Mouse (Mus musculus): ENCODE results near the gene Mblac1. TPM values are rescaled to one million over a fixed set of nuclear protein-coding genes. Genes with fewer than 3 reads are reported as not detected.
A peak's percentile ranks its signal among the peaks of the same experiment; 100 is the strongest.

Mblac1 gene
- polyA plus RNA-seq, 1 experiment: 5.8 TPM

DNA sequence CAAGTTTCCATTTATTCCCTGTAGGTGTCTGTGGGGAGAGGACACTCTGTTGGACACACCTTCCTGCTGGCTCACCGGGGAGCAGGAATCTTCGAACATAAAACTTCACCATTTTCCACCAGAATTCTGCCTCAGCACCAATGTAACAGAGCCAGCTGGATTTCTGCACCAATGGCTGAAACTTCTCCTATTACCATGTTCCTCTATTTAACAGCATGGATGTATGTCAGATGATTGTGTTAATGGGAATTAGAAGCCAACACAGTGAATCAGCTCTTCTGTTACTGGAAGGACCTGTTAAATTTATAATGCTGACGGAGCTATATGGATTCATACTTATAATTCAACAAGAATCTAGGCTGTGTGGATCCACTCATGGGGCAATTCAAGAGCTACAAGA is 35.4 kb downstream of the Mblac1 start:
- no peak for TF ChIP-seq POLR2A (IDR thresholded peaks at IDR 0.05; ENCODE audit: borderline replicate concordance, low read depth, low read length)
- TF ChIP-seq CTCF (IDR thresholded peaks at IDR 0.05; ENCODE audit: low read depth, low read length): no peak
- Histone ChIP-seq H3K27ac (ENCODE audit: insufficient read depth, low read depth, low read length) (peak overlapping the region; percentile 74), H3K4me3 (ENCODE audit: insufficient read depth, low read length) (no peak overlapping the region), H3K4me1 (ENCODE audit: control insufficient read depth, insufficient read depth, low read length) (peaks cover 39% of the 10 kb centered on the region)

DNA sequence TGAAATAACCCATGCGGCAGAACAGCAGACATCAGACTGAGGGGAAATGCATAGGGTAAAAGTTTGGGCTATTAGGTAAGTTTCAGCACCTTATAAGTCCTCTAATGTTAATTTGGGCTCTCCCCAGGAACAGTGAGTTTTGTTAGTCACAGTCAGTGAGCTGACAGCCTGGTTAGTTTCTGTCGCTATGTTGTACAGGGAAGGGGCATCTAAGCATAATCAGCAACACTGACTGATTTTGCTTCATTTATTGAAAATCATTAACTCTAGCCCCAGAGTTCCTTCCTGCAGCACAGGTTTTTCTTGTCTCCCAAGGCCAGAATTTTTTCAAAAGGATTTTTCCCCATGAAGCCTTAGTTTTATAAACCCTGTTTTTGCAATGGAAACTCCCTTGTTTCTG is 39.7 kb downstream of the Mblac1 start:
- Histone ChIP-seq H3K4me3 (ENCODE audit: insufficient read depth, low read length) (no peak overlapping the region), H3K27ac (ENCODE audit: insufficient read depth, low read depth, low read length) (no peak overlapping the region), H3K4me1 (ENCODE audit: control insufficient read depth, insufficient read depth, low read length) (peaks cover 23% of the 10 kb centered on the region)
- TF ChIP-seq CTCF (IDR thresholded peaks at IDR 0.05; ENCODE audit: low read depth, low read length): no peak
- no peak for TF ChIP-seq POLR2A (IDR thresholded peaks at IDR 0.05; ENCODE audit: borderline replicate concordance, low read depth, low read length)

DNA sequence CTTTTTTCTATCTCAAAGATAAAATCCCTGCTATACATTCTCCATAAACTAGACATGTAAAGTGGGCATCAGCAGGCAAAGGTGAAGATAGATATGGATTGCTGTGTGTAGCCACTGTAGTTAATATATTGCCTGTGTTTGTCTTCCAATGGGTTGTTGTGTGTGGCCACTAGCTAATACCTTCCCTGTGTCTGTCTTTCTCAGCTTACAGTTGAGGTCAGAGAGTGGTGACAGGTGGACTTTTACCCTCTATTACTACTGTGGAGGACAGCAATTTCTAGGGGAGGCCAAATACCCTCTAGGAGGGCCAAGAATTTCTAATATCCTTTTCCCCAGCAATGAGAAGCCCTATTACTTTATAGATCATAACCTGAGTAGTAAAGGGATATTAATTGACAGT is 40.1 kb downstream of the Mblac1 start:
- H3K27ac ChIP-seq (ENCODE audit: insufficient read depth, low read depth, low read length): no peak overlapping the region
- no peak for TF ChIP-seq POLR2A (IDR thresholded peaks at IDR 0.05; ENCODE audit: borderline replicate concordance, low read depth, low read length)
- peaks cover 20% of the 10 kb centered on the region for H3K4me1 ChIP-seq (ENCODE audit: control insufficient read depth, insufficient read depth, low read length)
- no peak overlapping the region for H3K4me3 ChIP-seq (ENCODE audit: insufficient read depth, low read length)

DNA sequence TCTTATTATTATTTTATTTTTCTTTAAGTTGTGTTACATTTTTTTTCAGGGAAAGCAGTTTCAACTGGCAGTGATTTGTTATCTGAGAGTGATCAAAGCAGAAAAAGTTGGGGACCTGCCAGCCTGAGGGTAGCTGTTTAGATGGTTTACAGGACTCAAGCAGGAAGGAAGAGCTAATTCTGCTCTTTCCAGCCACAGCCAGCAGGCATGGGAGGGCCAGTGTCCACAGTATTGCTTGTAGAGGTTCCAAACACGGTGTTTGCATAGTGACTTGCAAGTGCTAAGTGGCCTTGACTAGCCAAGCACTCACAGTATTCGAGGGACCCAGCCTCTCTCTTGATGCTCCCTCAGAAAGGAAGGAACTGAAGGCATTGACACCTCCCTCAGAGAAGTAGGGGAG is 47.4 kb downstream of the Mblac1 start:
- TF ChIP-seq CTCF (IDR thresholded peaks at IDR 0.05; ENCODE audit: low read depth, low read length) (no peak), POLR2A (IDR thresholded peaks at IDR 0.05; ENCODE audit: borderline replicate concordance, low read depth, low read length) (no peak)
- Histone ChIP-seq H3K27ac (ENCODE audit: insufficient read depth, low read depth, low read length) (no peak overlapping the region), H3K4me1 (ENCODE audit: control insufficient read depth, insufficient read depth, low read length) (no peaks in the 10 kb centered on the region), H3K4me3 (ENCODE audit: insufficient read depth, low read length) (no peak overlapping the region)

Other genes with a start within 250 kb of the Mblac1 start
- gene Gjc3, start 231.2 kb upstream of the Mblac1 start, polyA plus RNA-seq (2012; ENCODE audit: insufficient read depth, insufficient read length, missing spikeins): not detected in 2 replicates
- gene Azgp1, start 212.8 kb upstream of the Mblac1 start, polyA plus RNA-seq (2012; ENCODE audit: insufficient read depth, insufficient read length, missing spikeins): not detected in 2 replicates
- gene Smok3a, start 173.1 kb upstream of the Mblac1 start, polyA plus RNA-seq (2012; ENCODE audit: insufficient read depth, insufficient read length, missing spikeins): not detected in 2 replicates
- gene Smok3b, start 172.9 kb upstream of the Mblac1 start, polyA plus RNA-seq (2012; ENCODE audit: insufficient read depth, insufficient read length, missing spikeins): not detected in 2 replicates
- not detected in 2 replicates for gene Smok3c, start 141.1 kb upstream of the Mblac1 start, polyA plus RNA-seq (2012; ENCODE audit: insufficient read depth, insufficient read length, missing spikeins)
- 10.5 and 12.0 TPM in 2 replicates for gene Zkscan1, start 109.2 kb upstream of the Mblac1 start, polyA plus RNA-seq (2012; ENCODE audit: insufficient read depth, insufficient read length, missing spikeins)
- 14.0 and 15.0 TPM in 2 replicates for gene Zscan21, start 77.4 kb upstream of the Mblac1 start, polyA plus RNA-seq (2012; ENCODE audit: insufficient read depth, insufficient read length, missing spikeins)
- 5.8 and 6.8 TPM in 2 replicates for gene Zfp113, start 38.6 kb upstream of the Mblac1 start, polyA plus RNA-seq (2012; ENCODE audit: insufficient read depth, insufficient read length, missing spikeins)
- 77.7 and 82.3 TPM in 2 replicates for gene Cops6, start 33.2 kb upstream of the Mblac1 start, polyA plus RNA-seq (2012; ENCODE audit: insufficient read depth, insufficient read length, missing spikeins)
- gene Ap4m1, start 22.3 kb upstream of the Mblac1 start, polyA plus RNA-seq (2012; ENCODE audit: insufficient read depth, insufficient read length, missing spikeins): 34.1 and 40.5 TPM in 2 replicates
- 34.6 and 46.6 TPM in 2 replicates for gene Mcm7, start 21.9 kb upstream of the Mblac1 start, polyA plus RNA-seq (2012; ENCODE audit: insufficient read depth, insufficient read length, missing spikeins)
- gene Taf6, start 6.9 kb upstream of the Mblac1 start, polyA plus RNA-seq (2012; ENCODE audit: insufficient read depth, insufficient read length, missing spikeins): 26.5 and 33.3 TPM in 2 replicates
- gene Cnpy4, start 6.8 kb upstream of the Mblac1 start, polyA plus RNA-seq (2012; ENCODE audit: insufficient read depth, insufficient read length, missing spikeins): 28.2 and 37.3 TPM in 2 replicates
- gene Nxpe5, start 31.6 kb downstream of the Mblac1 start, polyA plus RNA-seq (2012; ENCODE audit: insufficient read depth, insufficient read length, missing spikeins): 40.8 and 43.3 TPM in 2 replicates
- 96.8 and 106 TPM in 2 replicates for gene Lamtor4, start 61.2 kb downstream of the Mblac1 start, polyA plus RNA-seq (2012; ENCODE audit: insufficient read depth, insufficient read length, missing spikeins)
- 83.8 and 85.1 TPM in 2 replicates for gene BC037034, start 69.7 kb downstream of the Mblac1 start, polyA plus RNA-seq (2012; ENCODE audit: insufficient read depth, insufficient read length, missing spikeins)
- not detected in 2 replicates for gene Gal3st4, start 78.5 kb downstream of the Mblac1 start, polyA plus RNA-seq (2012; ENCODE audit: insufficient read depth, insufficient read length, missing spikeins)
- not detected in 2 replicates for gene Gm43720, start 85.6 kb downstream of the Mblac1 start, polyA plus RNA-seq (2012; ENCODE audit: insufficient read depth, insufficient read length, missing spikeins)
- gene Gpc2, start 85.7 kb downstream of the Mblac1 start, polyA plus RNA-seq (2012; ENCODE audit: insufficient read depth, insufficient read length, missing spikeins): 2.9 and 3.3 TPM in 2 replicates
- 3.0 and 4.0 TPM in 2 replicates for gene Stag3, start 85.9 kb downstream of the Mblac1 start, polyA plus RNA-seq (2012; ENCODE audit: insufficient read depth, insufficient read length, missing spikeins)
- 0.86 and 1.7 TPM in 2 replicates for gene Pvrig, start 147.6 kb downstream of the Mblac1 start, polyA plus RNA-seq (2012; ENCODE audit: insufficient read depth, insufficient read length, missing spikeins)
- 15.0 and 15.6 TPM in 2 replicates for gene Zfp157, start 247.2 kb downstream of the Mblac1 start, polyA plus RNA-seq (2012; ENCODE audit: insufficient read depth, insufficient read length, missing spikeins)

All from bone marrow macrophage, adult 2 months (primary cell).